Mouse (Mus musculus): Measurements from ENCODE around the gene Lrmda. TPM values are rescaled to one million over a fixed set of nuclear protein-coding genes. Genes with fewer than 3 reads are reported as not detected.

The Lrmda gene
- total RNA-seq, 2 experiments from 2014 or later = 2.3 to 3.1 TPM

- DNase-seq (ENCODE audit: low spot score) = peak; percentile 15
These were observed 628.5 kb downstream of the Lrmda start for GRCm38 (mm10) chr14:22647879-22648611.

DNA sequence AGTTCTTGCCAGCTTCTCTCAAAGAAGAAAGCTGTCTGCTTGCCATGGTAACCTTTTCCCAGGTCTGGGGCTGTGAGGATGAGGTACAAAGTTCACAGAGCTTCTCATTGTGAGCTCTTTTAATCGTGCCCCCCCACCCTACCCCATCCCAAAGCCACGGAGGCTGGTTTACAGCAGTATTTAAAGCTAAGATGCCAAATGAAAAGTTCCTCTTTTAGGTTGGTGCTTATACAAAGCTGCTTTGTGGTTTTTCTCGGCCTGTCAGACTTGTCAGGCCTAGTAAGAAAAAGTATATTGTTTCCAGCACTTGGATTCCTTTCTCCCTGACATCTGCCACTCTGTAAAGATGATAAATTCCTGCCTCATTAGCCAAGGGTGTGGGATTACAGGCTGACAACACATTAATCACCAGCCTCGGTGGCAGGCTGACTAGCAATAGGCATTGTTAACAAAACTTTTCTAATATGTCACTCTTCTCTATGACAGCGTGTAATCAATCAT, 629.9 kb downstream of the Lrmda start:
- DNase-seq (ENCODE audit: low spot score) = peak; percentile 26

DNA sequence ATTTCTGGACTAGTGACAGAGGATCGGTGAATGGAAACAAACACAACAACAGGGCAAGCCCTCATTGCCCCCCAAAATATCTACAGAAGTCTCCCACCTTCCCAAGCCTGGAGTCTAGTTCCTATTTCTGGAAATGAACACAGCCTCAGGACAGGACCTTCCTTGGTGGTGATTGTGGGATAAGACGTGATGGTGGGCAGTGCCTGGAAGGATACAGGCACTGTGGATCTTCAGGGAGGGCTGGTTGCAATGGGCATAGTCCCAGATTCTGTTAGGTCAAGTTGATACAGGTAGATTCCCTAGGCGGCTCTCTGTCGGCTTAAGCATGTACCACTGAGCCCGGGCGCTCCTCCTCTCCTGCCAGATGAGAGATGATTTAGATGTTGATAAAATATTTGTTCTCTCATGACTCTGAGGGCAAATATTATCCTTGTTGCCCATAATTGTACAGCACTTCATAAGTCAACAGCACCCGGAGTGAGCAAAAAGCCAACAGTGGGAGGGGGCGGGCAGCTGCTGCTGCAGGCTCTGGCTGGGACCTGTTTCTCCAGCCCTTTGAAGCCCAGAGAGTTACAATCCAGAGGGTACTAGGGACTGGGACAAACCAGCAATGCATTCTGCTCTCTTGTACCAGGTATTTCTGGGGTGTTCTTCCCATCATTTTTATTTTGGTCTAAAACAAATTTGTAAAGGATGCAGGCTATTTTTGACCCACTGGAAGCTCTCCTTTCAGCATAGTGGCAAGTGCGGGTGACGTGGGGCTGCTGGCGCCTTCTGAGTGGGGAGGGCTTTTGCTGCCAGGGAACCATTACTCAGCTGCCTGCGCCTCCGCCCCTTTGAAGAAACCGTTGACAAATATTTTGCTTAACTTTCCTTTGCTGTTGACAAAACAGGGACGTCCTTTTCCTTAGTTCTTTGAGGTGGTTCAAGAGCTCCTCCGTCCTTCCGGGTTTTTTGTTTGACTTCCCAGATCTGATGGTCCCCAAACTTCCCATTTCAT, 630.8 kb downstream of the Lrmda start:
- peak; percentile 47 for DNase-seq (ENCODE audit: low spot score)

DNA sequence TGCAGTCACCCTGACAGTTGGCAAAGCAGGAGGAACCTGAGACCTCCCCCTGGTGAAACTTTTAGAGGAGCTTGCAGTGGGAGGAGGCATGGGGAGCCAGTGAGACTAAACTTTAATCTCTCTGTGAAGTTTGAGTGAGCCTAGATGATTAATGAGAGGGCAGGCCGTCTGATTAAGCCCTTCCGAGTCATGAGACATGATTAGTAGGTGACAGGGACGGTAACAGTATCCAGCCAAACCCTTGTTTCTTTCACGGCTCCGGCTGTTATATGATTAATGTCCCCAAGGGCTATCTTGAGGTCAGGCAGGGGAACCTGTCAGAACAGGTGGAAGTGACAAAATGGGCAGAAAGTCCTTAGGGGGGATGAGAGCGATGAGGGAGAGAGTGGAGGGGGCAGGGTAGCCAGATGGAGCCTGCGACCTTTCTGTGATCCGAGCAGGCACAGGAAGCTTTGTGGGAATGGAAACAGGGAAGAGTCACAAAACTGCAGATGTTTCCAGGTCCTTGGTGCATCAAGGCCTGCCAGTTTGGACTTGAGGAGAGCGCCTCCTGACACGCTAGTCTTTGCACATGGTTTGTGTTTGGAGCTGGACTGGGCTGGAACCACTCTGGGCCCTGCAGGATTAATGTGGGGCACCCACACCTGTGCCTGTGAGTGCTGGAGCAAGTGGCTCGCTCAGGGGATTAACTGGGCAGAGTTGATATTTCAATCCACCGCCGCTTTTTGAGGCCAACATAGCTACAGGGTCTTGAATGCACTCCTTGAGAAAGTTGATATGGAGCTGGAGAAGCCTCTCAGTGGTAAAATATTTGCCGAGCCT, 631.8 kb downstream of the Lrmda start:
- DNase-seq (ENCODE audit: low spot score) = peak; percentile 59

- no peak for DNase-seq (ENCODE audit: low spot score)
These were observed 643.0 kb downstream of the Lrmda start for GRCm38 (mm10) chr14:22662496-22662895.

GRCm38 (mm10) chr14:22666437-22666836, 646.9 kb downstream of the Lrmda start:
- DNase-seq (ENCODE audit: low spot score) = peak; percentile 56

DNA sequence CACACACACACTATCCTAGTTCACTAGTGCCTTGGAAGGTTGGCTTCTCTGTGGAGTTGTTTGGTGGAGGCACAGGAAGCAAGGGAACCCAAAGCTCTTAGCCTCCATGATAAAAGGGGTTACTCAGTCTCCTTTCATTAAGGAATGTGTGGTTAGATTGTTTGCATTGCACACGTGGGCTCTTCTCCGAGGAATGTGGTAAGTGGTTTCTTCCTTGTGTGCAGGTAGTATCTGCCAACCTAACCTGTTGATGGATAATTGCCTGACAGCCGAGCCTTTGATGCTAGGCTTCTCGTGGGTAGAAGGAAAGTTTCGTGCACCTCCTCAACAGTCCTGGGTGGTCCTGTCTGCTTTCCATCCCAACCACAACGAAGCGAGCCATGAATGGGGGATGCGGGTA, 648.8 kb downstream of the Lrmda start:
- no peak for DNase-seq (ENCODE audit: low spot score)

DNA sequence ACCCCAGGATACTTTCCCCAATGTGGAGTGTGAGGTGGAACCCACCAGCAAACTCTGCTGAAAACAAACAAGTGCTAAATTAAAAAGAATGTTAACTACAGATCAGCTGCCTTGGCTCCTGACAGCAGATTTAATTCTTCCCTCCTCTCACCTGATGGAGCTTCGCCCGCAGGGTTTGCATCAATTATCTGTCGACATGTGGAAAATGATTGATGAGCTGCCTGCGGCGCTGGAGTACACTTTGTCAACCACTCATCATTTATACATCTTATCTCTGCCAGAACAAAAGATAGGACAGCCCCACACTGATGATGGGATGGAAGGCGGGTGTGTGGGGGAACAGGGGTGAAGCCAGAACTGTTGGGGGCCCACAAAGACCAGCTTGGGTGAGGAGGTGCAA, 649.2 kb downstream of the Lrmda start:
- DNase-seq (ENCODE audit: low spot score) = no peak

GRCm38 (mm10) chr14:22673581-22673980, 654.1 kb downstream of the Lrmda start:
- DNase-seq (ENCODE audit: low spot score) = no peak

GRCm38 (mm10) chr14:22679008-22679704, 659.6 kb downstream of the Lrmda start:
- DNase-seq (ENCODE audit: low spot score) = no peak

DNA sequence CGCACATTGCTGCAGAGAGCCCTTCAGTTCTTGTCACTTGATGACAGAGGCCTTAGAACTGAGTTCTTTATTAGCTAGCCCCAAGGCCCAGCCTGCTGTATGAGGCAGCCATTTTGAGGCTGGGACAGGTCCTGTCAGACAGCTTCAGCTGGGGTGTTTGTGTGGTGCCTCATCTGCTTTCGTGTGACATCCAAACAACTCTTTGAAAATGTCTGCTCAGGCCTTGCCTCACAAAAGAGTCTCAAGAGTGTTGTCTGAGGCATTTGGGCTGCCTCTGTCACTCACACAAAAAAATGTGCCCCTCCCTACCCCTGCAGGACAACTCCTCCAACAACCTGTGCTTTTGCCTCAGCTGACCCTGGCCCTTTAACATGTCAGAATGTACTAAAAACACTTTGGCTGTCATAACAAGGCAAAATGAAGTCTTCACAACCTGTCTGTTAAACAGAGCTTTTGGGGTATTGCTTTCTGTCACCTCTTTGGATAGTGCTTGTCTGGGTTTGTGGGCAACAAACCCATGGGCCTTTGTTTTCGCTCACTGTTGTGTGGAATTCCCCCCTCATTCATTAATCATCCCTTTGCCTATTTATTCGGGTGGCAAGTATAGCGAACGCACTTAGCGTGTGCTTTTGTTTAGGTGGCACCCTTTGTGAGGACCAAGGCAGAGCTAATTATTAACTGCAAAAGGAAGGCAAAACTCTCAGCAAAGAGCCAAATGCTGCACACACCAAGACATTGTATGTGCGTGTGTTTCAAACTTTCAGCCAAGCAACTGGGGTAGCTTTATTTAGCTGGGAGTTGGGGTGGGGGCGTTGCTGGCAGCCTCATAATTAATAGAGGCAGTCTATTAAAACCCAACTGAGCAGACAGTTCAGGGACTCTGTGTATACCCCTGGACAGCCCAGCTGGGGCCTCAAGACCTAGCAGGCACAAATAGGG, 660.5 kb downstream of the Lrmda start:
- no peak for DNase-seq (ENCODE audit: low spot score)

- DNase-seq (ENCODE audit: low spot score) = peak; percentile 15
These were observed 667.4 kb downstream of the Lrmda start for GRCm38 (mm10) chr14:22686886-22687285.

- DNase-seq (ENCODE audit: low spot score) = no peak
These were observed 668.9 kb downstream of the Lrmda start for GRCm38 (mm10) chr14:22688399-22688798.

- no peak for DNase-seq (ENCODE audit: low spot score)
These were observed 675.9 kb downstream of the Lrmda start for GRCm38 (mm10) chr14:22695448-22695847.

GRCm38 (mm10) chr14:22695931-22696365, 676.4 kb downstream of the Lrmda start:
- DNase-seq (ENCODE audit: low spot score) = no peak

DNA sequence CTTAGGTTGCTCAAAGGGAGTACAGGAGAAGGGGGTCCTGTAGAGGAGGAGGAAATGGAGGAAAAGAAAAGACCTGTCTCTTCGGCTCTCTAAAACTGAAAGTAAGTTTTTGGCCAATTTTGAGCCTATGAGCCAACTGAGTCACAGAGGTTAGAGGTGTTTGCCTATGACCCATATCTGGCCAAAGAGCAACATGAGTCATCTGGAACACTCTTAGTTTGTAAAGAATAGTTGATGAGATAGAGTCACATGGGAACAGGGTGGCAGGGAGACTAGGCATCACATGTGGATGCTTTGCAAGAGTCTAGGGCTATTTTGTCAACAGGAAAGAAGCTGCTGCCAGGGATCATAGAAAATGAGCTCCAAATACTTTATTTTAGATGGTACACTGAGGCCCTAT, 680.7 kb downstream of the Lrmda start:
- DNase-seq (ENCODE audit: low spot score) = no peak

DNA sequence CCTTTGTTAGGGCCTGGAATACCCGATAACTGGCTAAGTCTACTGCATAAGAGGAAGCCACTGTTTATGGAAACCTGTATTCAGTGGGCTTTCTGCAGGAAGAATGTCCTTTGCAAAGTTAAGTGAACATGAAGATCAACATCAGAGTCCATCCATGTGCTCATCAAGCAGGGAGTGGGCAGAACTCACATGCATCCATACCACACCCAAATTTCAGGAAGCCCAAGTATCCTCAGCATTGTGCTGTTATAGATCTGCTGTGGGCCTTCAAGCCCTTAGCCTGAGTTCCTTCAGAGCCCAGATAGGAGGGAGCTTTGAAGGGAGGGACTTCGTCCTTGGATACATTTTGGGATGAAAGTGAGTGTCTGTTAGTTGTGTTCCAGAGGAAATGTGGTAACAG, 681.2 kb downstream of the Lrmda start:
- no peak for DNase-seq (ENCODE audit: low spot score)

DNA sequence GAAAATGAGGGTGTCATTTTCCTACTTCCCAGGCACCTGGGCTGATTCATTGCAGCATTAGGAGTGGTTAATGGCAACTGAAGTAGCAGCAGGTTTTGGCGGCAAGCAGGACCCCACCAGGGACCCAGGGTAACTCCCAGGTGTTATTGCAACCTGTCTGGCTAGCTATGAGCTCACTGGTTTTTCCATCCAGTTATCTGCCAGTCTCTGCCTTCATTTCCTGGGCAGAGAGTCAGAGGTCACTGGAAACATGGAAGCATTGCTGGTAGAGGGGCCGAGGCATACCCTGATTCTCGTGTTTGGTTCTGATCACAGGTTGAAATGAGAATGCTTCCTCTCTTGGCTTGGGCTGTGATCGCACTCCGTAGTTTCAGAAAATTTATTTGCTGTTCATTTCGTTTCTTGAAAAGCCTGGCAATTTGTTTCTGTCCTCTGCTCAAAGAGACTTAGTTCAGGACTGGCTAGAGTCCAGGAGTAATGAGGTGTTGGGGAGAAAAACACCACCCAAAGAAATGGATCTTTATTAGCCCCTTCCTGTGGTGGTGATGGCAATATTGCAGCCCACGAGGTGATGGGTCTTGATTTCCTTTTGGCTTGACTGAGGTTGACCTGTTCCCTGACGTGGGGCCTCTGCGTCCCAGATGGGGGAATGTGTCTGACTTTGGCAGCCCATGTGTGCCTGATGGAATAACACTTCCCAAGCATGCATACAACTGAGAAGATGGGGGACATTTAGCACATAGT, 688.6 kb downstream of the Lrmda start:
- no peak for DNase-seq (ENCODE audit: low spot score)

Measured in gastrocnemius, adult 18-20 months (tissue).